Mouse (Mus musculus): ENCODE measurements around the gene Cep152. TPM values are rescaled to one million over a fixed set of nuclear protein-coding genes. Genes with fewer than 3 reads are reported as not detected.

Gene Cep152
- polyA plus RNA-seq (2015; fragmentation: Nextera tagmentation; extraction: Ambion mirVana) = 6.4 and 6.8 TPM in 2 replicates

DNA sequence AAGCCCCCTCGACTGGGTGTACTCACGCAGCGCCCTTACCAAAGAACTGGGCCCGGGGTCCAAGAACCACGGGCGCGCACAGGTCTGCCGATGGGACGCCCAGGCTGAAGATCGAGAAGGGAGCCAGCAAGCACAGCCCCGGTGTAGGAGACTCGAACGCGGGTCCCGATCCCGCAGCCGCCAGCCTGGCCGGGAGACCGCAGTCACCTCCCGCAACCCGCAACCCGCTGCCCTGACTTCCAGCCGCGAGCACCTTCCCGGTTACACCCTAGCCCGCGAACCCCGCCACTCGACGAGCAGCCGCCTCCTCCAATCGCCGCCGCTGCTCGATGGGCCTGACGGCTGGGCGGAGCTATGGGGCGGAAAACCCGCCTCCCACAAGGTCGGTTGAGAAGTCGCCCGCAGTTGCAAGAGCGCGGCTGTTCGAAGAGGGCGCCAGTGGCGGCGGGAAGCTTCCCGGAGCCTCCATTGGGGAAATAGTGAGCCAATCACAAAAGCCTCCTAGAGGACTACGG, at the start of gene Cep152:
TSS of gene Cep152 (minus strand) at position 277 of the 515 bp plus-strand sequence.
- peak within 1 kb of the TSS; percentile 89 for H3K4me3 ChIP-seq
- no peaks in the 10 kb centered on the region for H3K27me3 ChIP-seq
- under 1% methylated on average over 50 of the region's 50 CpGs for WGBS
- peaks cover 21% of the 10 kb centered on the region for H3K4me1 ChIP-seq
- H3K36me3 ChIP-seq = peaks cover 7% of the 10 kb centered on the region; the same call in 1 of the 2 replicates
- peak within 1 kb of the TSS; percentile 76 for H3K4me2 ChIP-seq (replicated peaks)
- no peaks in the 10 kb centered on the region for H3K9me3 ChIP-seq
- ATAC-seq (ENCODE audit: low FRiP score, low read depth) = peak; percentile 99
- H3K27ac ChIP-seq = no peak within 1 kb of the TSS
- peak within 1 kb of the TSS; percentile 82 for H3K9ac ChIP-seq

DNA sequence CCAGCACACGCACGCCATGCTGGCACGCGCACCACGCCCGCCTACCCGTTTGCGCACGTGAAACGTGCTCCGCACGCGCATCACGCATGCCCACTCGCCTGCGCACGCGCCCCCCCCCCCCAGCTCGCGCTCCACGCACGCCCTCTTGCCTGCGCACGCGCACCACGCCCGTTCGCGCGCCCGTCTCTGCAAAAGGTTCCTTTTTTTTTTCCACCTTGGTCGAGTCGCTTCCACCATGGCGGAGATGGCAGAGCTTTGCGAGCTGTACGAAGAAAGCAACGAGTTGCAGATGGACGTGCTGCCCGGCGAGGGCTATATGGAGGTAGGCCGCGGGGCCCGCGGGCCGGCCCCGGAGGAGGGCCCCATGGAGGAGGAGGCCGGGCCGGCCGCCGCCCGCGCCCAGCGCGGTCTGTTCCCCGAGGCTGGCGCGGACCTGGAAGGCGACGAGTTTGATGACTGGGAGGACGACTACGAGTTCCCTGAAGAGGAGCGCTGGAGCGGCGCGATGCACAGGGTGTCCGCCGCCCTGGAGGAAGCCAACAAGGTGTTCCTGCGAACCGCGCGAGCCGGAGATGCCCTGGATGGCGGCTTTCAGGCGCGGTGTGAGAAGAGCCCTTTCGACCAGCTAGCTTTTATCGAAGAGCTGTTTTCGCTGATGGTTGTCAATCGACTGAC, 48.2 kb upstream of the Cep152 start, which contains the start of gene Eid1:
TSS of gene Eid1 (plus strand) at position 139 of the 675 bp plus-strand sequence.
- peak within 1 kb of the TSS; percentile 95 for H3K9ac ChIP-seq
- H3K4me3 ChIP-seq = peak within 1 kb of the TSS; percentile 85
- peak within 1 kb of the TSS; percentile 95 for H3K27ac ChIP-seq
- WGBS = under 1% methylated on average over 60 of the region's 79 CpGs
- no peaks in the 10 kb centered on the region for H3K27me3 ChIP-seq
- no peaks in the 10 kb centered on the region for H3K9me3 ChIP-seq
- H3K36me3 ChIP-seq = no peaks in the 10 kb centered on the region
- H3K4me1 ChIP-seq = peaks cover 10% of the 10 kb centered on the region
- peak; percentile 90 for ATAC-seq (ENCODE audit: low FRiP score, low read depth)
- H3K4me2 ChIP-seq (replicated peaks) = peak within 1 kb of the TSS; percentile 73

GRCm38 (mm10) chr2:125672568-125672956, 47.6 kb upstream of the Cep152 start:
- no peak; the same call in 1 of the 2 replicates for ATAC-seq (ENCODE audit: low FRiP score, low read depth)
- 11% methylated on average over 18 of the region's 20 CpGs for WGBS
- Histone ChIP-seq H3K36me3 (no peaks in the 10 kb centered on the region), H3K4me3 (peak overlapping the region; percentile 85), H3K4me1 (peaks cover 10% of the 10 kb centered on the region), H3K4me2 (replicated peaks) (peak overlapping the region; percentile 73), H3K9ac (peak overlapping the region; percentile 95), H3K27me3 (no peaks in the 10 kb centered on the region), H3K27ac (peak overlapping the region; percentile 95; the same call in 1 of the 2 replicates), H3K9me3 (no peaks in the 10 kb centered on the region)

DNA sequence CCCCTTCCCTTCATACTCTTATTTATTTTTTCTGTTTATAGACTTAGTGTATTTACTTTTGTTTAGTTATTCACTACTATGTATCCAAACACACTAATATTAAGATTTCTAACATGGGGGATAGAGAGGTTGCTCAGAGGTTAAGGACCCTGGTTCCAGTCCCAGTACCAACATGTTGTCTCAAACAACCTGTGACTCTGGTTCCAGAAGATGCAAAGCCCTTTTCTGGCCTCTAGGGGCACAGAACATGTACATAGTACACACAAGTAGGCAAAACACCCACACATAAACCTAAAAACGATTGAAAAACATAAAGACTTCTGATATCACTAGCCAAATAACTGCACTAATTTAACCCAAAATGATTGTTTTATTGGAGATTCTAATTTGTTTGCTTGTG, 45.9 kb upstream of the Cep152 start:
- H3K9ac ChIP-seq = no peak overlapping the region
- no peak overlapping the region for H3K4me3 ChIP-seq
- no peak overlapping the region for H3K4me2 ChIP-seq (replicated peaks)
- H3K36me3 ChIP-seq = no peaks in the 10 kb centered on the region
- no peaks in the 10 kb centered on the region for H3K9me3 ChIP-seq
- H3K27me3 ChIP-seq = no peaks in the 10 kb centered on the region
- no peak overlapping the region for H3K27ac ChIP-seq
- no peak for ATAC-seq (ENCODE audit: low FRiP score, low read depth)
- peaks cover 10% of the 10 kb centered on the region for H3K4me1 ChIP-seq
- 58% methylated on average over 1 of the region's 1 CpGs for WGBS

GRCm38 (mm10) chr2:125667721-125668120, 42.8 kb upstream of the Cep152 start:
- no peaks in the 10 kb centered on the region for H3K9me3 ChIP-seq
- ATAC-seq (ENCODE audit: low FRiP score, low read depth) = no peak
- whole genome bisulfite sequencing = 81% methylated on average over 7 of the region's 7 CpGs

DNA sequence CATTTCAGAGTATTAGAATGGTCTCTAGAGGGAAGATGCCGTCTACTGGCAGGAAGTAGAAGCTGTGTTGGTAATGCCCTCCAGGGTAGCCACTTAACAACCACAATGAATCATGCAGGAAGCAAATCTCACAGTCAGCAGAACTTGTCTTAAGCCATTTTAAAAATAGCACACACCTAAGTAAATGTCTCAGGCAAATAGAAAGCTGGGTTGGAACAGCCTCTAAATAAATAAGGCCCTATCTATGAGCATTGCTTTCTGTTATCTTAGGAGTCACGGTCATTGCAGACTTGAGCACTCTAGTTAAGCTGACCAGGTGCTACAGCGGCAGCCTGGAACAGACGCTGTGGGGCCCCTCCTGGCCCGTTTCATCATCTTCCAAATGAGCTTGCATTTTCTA, 42.3 kb upstream of the Cep152 start:
- ATAC-seq (ENCODE audit: low FRiP score, low read depth) = no peak
- no peak overlapping the region for H3K4me2 ChIP-seq (replicated peaks)
- no peak overlapping the region for H3K9ac ChIP-seq
- H3K27me3 ChIP-seq = no peaks in the 10 kb centered on the region
- WGBS = 50% methylated on average over 5 of the region's 5 CpGs
- no peak overlapping the region for H3K4me3 ChIP-seq
- no peaks in the 10 kb centered on the region for H3K36me3 ChIP-seq
- no peaks in the 10 kb centered on the region for H3K9me3 ChIP-seq
- H3K4me1 ChIP-seq = no peaks in the 10 kb centered on the region
- H3K27ac ChIP-seq = no peak overlapping the region

More at GRCm38 (mm10) chr2:125667721-125668120, 42.8 kb upstream of the Cep152 start:
- Histone ChIP-seq H3K4me3 (no peak overlapping the region), H3K36me3 (no peaks in the 10 kb centered on the region), H3K9ac (no peak overlapping the region), H3K4me2 (replicated peaks) (no peak overlapping the region), H3K4me1 (no peaks in the 10 kb centered on the region), H3K27ac (no peak overlapping the region), H3K27me3 (no peaks in the 10 kb centered on the region)

GRCm38 (mm10) chr2:125666668-125667067, 41.8 kb upstream of the Cep152 start:
- Histone ChIP-seq H3K4me2 (replicated peaks) (no peak overlapping the region), H3K36me3 (no peaks in the 10 kb centered on the region), H3K9me3 (no peaks in the 10 kb centered on the region), H3K27ac (no peak overlapping the region), H3K27me3 (no peaks in the 10 kb centered on the region), H3K4me1 (no peaks in the 10 kb centered on the region), H3K4me3 (no peak overlapping the region), H3K9ac (no peak overlapping the region)
- 82% methylated on average over 4 of the region's 4 CpGs for WGBS
- ATAC-seq (ENCODE audit: low FRiP score, low read depth) = no peak

GRCm38 (mm10) chr2:125665909-125666308, 41.0 kb upstream of the Cep152 start:
- 82% methylated on average over 4 of the region's 4 CpGs for WGBS
- no peak for ATAC-seq (ENCODE audit: low FRiP score, low read depth)
- Histone ChIP-seq H3K36me3 (no peaks in the 10 kb centered on the region), H3K27me3 (no peaks in the 10 kb centered on the region), H3K4me2 (replicated peaks) (no peak overlapping the region), H3K9ac (no peak overlapping the region), H3K4me3 (no peak overlapping the region), H3K27ac (no peak overlapping the region), H3K4me1 (peaks cover 5% of the 10 kb centered on the region), H3K9me3 (no peaks in the 10 kb centered on the region)

GRCm38 (mm10) chr2:125665213-125665612, 40.3 kb upstream of the Cep152 start:
- no peaks in the 10 kb centered on the region for H3K27me3 ChIP-seq
- no peak overlapping the region for H3K9ac ChIP-seq
- peaks cover 9% of the 10 kb centered on the region for H3K4me1 ChIP-seq
- H3K4me2 ChIP-seq (replicated peaks) = no peak overlapping the region
- no peak overlapping the region for H3K27ac ChIP-seq
- H3K4me3 ChIP-seq = no peak overlapping the region
- WGBS = 79% methylated on average over 5 of the region's 5 CpGs
- no peak for ATAC-seq (ENCODE audit: low FRiP score, low read depth)
- no peaks in the 10 kb centered on the region for H3K9me3 ChIP-seq
- no peaks in the 10 kb centered on the region for H3K36me3 ChIP-seq

DNA sequence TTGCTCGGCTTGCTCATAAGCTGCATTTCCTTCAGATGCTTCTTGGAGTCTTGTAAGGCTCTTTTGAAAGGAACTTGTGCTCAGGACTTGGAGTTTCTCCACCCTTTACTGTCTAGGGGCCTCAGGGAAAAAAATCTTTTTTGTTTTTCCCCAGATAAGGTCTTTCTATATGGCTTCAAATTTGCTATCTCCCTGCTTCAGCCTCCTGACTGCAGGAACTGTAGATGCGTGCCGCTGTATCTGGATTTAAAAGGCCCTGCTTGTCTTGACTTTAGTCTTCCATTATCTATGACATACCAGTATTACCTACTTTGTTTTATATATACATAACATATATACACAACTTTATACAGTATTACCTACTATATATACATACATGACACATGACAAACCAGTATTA, 37.6 kb upstream of the Cep152 start:
- H3K36me3 ChIP-seq = no peaks in the 10 kb centered on the region
- WGBS = 97% methylated on average over 3 of the region's 3 CpGs
- H3K4me2 ChIP-seq (replicated peaks) = no peak overlapping the region
- H3K4me3 ChIP-seq = no peak overlapping the region
- no peak overlapping the region for H3K9ac ChIP-seq
- H3K4me1 ChIP-seq = peaks cover 13% of the 10 kb centered on the region
- H3K9me3 ChIP-seq = no peaks in the 10 kb centered on the region; the same call in 1 of the 2 replicates
- ATAC-seq (ENCODE audit: low FRiP score, low read depth) = no peak
- no peak overlapping the region for H3K27ac ChIP-seq
- no peaks in the 10 kb centered on the region for H3K27me3 ChIP-seq

- Histone ChIP-seq H3K36me3 (no peaks in the 10 kb centered on the region), H3K4me1 (peaks cover 13% of the 10 kb centered on the region), H3K27ac (peak overlapping the region; percentile 58; the same call in 1 of the 2 replicates), H3K4me3 (peak overlapping the region; percentile 43), H3K27me3 (no peaks in the 10 kb centered on the region), H3K9ac (peak overlapping the region; percentile 67), H3K4me2 (replicated peaks) (peak overlapping the region; percentile 69), H3K9me3 (no peaks in the 10 kb centered on the region; the same call in 1 of the 2 replicates)
- WGBS = 29% methylated on average over 4 of the region's 4 CpGs
- ATAC-seq (ENCODE audit: low FRiP score, low read depth) = no peak
Observed at GRCm38 (mm10) chr2:125661156-125661555, 36.2 kb upstream of the Cep152 start.

DNA sequence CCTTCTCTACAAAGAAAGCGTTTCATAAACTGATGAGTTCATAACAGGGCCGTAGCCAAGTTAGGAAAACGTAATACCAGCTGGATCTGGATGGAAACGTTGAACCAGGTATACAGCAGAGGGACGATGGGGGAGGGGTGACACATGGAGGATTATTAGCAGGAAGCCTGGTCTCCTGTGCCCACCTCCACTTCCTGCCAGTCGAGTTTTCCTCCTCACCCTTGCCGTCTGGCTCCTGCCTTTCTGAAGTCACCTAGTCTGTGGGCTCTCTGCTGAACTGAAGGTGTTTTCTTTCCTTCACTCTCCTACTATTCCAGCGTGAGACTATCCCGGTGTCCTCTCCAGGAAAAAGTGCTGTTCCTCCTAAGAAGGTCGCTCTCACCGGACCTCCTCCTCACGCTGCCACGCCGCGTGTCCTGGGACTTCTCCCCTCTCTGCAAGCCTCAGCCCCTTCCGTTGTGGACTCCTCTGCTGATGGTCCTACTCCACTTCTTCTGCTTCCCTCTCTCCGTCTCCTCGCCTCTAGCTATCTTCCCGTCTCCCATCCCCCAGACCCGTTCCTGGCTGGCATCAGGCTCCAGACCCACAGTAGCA, 35.7 kb upstream of the Cep152 start:
- Histone ChIP-seq H3K27ac (peak overlapping the region; percentile 58), H3K9me3 (no peaks in the 10 kb centered on the region; the same call in 1 of the 2 replicates), H3K4me2 (replicated peaks) (peak overlapping the region; percentile 69), H3K4me1 (peaks cover 13% of the 10 kb centered on the region), H3K9ac (peak overlapping the region; percentile 67), H3K27me3 (no peaks in the 10 kb centered on the region), H3K36me3 (no peaks in the 10 kb centered on the region), H3K4me3 (peak overlapping the region; percentile 43)
- 20% methylated on average over 20 of the region's 20 CpGs for WGBS
- ATAC-seq (ENCODE audit: low FRiP score, low read depth) = peak; percentile 83

Measured in limb, embryonic 13.5 days (tissue).